Mouse (Mus musculus) thymus, adult 18-20 months (tissue): ENCODE results near the gene Ppp2r3a.
A peak's percentile ranks its signal among the peaks of the same experiment; 100 is the strongest.

Experiments
- DNase-seq, 2 experiments: peaks; one replicate each; pipeline ENCODE4 v3.0.0; 2022; ENCODE audit warnings: mixed read lengths in 2 of 2

Gene Ppp2r3a

DNA sequence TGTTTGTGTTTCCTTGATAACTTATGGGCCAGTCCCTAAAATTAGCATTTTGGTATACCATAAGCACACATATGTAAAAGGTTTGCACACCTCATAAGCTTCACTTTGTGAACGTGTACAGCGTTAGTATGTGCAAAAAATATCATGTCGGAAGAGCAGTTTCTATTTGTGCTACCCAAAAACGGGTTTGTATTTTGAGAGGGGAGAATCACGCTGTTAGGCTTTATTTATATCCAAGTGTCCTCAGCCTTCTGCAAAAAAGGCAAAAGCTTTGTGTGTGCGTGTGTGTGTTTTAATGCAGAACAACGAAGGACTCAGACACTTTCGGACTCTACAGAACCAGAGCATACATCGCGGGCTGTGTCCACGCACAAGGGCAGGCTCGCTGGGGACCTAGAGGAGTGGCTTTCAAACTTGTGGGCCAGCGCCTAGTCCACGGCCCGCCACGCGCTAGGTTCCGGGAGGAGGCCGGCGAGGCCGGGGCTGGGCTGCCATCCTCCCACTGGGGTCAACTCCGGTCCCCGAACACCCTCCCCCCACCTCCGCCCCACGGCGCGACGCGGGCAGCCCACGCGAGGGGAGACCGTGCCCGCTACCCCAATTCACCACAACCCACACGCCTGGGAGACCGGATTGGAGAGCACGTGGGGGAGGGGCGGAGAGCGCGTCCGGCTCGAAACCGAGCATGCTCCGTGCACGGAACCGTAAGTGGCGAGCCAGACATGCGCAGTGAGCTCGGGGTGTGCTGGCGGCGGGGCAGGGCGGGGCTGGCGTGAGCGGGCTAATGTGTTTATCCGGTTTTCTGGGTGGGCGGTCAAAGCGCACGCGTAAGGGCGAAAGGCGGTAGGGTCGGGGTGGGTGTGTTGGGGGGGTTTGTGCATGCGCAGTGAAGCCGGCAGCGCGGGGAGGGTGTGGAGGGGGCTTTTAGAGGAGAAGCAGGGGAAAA lies 178.3 kb downstream of the Ppp2r3a start:
- peak; percentile 97 to 99 for DNase-seq

DNA sequence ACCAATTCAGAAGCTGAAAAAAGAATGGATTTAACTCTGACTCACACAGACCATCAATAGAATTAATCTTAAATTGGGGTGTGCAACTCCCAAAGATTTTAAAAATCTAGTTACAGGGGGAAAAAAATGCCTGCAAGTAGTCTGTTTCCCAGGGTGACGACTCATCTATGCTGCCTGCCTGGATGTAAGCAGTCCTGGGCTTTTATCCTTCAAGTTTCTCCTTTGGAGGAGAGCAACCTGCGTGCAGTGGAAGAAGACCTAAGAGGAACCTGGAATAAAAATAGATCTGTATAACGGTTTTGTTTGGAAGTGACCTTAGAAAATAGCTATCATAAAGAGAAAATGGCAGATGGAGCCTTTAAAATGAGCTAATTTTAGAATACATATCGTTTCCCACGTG lies 179.1 kb downstream of the Ppp2r3a start:
- no peak for DNase-seq

DNA sequence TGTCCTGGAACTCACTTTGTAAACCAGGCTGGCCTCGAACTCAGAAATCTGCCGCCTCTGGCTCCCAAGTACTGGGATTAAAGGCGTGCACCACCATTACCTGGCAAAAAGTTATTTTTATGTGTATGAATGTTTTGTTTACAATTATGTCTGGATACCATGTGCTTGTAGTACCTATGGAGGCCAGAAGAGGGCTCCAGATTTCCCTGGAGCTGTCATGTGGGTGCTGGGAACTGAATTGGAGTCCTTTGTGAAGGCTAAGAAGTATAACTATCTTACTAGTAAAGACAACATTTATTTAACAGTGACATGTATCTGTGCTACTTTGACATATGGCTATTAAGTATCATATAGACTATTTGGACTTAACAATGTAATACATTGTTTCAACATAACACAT lies 181.8 kb downstream of the Ppp2r3a start:
- DNase-seq: no peak

DNA sequence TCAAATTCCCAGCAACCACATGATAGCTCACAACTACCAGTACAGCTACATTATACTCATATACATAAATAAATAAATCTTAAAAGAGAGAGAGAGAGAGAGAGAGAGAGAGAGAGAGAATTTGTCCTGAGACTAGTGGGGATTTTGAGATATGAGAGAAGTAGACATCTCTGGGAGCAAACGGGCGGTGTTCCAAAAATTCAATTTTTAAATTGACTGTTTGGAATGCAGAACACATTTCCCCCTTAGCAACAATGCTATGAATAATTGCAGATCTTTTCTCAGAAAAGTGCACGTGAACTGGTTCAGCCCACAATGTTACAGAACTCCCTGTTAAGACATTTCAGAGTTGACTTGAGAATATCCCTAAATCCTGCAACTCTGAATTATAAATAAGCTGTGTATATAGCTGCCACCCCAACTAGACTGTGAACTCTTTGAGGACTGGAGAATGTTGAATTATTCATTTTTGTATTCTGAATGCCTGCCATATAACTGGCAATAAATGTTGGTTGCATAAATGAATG lies 186.5 kb downstream of the Ppp2r3a start:
- DNase-seq: no peak

DNA sequence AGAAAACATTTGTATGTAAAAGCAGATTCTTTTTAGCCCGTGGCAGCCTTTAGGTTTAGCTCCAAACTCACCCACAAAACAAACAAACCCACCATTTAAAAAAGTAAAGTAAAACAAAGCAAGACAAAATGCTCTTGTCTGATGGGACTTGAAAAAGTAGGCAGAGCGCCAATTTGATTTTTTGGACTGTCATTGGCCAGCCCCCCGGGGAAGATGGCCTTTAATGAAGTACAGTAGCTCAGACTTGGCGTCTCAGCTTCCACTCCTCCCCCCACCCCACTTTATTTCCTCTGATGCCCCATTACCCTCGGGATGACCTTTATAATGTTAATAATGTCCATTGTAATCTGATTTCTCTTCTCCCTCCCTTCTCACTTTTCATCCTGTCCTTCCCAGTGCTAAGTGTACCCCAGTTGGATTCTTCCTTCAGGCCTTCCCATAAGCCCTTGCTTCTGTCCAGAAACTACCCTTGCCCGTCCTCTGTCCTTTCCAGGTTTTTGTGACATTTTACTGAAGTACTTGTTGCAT lies 189.3 kb downstream of the Ppp2r3a start:
- no peak for DNase-seq

DNA sequence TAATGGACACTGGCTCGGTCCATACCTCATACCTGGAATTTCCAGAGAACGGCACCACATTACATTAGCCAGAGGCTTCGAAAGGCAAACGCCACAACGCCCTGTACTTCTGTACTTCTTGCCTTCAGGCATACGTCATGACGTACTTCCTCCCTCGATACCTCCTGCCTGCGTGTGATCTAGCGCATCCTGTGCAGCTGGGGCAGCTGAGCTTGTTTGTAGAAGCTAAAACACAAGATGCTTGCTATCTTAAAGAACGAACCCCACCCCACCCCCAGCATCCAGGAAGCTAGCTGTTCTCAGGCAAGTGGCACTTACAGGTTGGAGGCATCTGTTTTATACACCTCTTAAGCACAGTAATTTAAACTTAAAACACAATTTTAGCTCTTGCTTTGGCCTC lies 190.6 kb downstream of the Ppp2r3a start:
- peak; percentile 77 to 86 for DNase-seq

DNA sequence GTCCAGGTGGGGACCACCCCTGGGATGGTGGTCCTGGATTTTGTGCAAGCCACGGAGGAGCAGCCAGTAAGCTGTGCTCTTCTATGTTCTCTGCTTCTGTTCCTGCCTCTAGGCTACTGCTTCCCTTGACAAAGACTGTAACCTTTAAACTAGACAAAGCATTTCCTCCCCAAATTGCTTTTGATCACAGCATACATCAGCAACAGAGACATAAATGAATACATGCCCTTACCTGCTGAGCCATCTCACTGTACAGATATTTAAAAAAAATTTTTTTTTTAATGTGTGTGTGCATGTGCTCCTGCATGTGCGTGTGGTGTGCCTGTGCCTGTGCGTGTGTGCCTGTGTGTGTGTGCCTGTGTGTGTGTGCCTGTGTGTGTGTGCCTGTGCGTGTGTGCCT lies 194.4 kb downstream of the Ppp2r3a start:
- DNase-seq: no peak
